Mouse (Mus musculus): Measurements from ENCODE around the gene Smarcc1.

GRCm38 (mm10) chr9:110100627-110101600 is 16.6 kb upstream of the Smarcc1 start:
- TF ChIP-seq CTCF (IDR thresholded peaks at IDR 0.05; ENCODE audit: control insufficient read depth, insufficient read depth, low read length) (peak; percentile 98), POLR2A (IDR thresholded peaks at IDR 0.05; ENCODE audit: borderline replicate concordance, control insufficient read depth, low read depth, low read length) (peak; percentile 50; the same call in 1 of the 2 replicates)

Measured in bone marrow, adult 2 months (tissue).